Mouse (Mus musculus) megakaryocyte, embryonic 14.5 days (primary cell): Measurements from ENCODE around the gene 4930438A08Rik.
"Not testable (repeated sequence)": the region's sequence is repeated elsewhere in the genome, so short reads cannot be mapped to it uniquely, and the experiment has no call there.

ENCODE experiments used
- FLI1 ChIP-seq: IDR thresholded peaks from 2 replicates; pipeline ENCODE4 v1.6.1; 2012; ENCODE audit warnings: low read length, inconsistent platforms, mixed read lengths
- GATA1 ChIP-seq: IDR thresholded peaks from 3 replicates; pipeline ENCODE4 v1.6.1; 2012; ENCODE audit warnings: mixed read lengths, low read length, inconsistent platforms, borderline replicate concordance

DNA sequence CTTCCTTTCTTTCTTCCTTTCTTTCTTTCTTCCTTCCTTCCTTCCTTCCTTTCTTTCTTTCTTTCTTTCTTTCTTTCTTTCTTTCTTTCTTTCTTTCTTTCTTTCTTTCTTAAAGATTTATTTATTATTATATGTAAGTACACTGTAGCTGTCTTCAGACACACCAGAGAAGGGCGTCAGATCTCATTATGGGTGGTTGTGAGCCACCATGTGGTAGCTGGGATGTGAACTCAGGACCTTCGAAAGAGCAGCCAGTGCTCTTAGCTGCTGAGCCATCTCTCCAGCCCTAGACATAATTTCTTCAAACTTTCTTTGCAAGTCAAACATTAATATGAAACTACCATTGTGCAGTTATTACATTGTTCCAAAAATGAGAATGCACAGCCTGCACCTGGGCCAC is 49.7 kb upstream of the 4930438A08Rik start:
- not testable (repeated sequence) for TF ChIP-seq GATA1, FLI1
